8 mouse cellular contexts compared by ENCODE assay signal in genomic region chr17:88511095-88511551, GRCm38 (mm10). TPM values are rescaled to one million over a fixed set of nuclear protein-coding genes. Genes with fewer than 3 reads are reported as not detected.
DNase-seq lines count a peak whose midpoint lies in the region; ATAC-seq and TF ChIP-seq lines count a peak whose summit lies in the region.

No protein-coding gene starts in this region.

- peak; percentile 87 for TF ChIP-seq EP300 in stomach, postnatal 0 days (optimal IDR thresholded peaks at IDR 0.05)

- H3K4me2 ChIP-seq in embryonic facial prominence, embryonic 13.5 days, result peak overlapping the region; percentile 22; the same call in 1 of the 2 replicates
- 0 out of 2 replicates have a peak overlapping the region, but pooled peaks have one; percentile 8 for H3K4me2 ChIP-seq in heart, embryonic 15.5 days
- no peak overlapping the region for H3K4me2 ChIP-seq in liver, embryonic 15.5 days
- peak overlapping the region; percentile 41 for H3K4me2 ChIP-seq in neural tube, embryonic 12.5 days (replicated peaks)
- no peak overlapping the region for H3K4me2 ChIP-seq in stomach, postnatal 0 days (replicated peaks; ENCODE audit: low read depth)

- no peak overlapping the region for H3K9ac ChIP-seq in embryonic facial prominence, embryonic 13.5 days
- no peak overlapping the region for H3K9ac ChIP-seq in heart, embryonic 15.5 days
- H3K9ac ChIP-seq in liver, embryonic 15.5 days, result no peak overlapping the region
- peak overlapping the region; percentile 26; the same call in 1 of the 2 replicates for H3K9ac ChIP-seq in neural tube, embryonic 12.5 days
- peak overlapping the region; percentile 23; the same call in 1 of the 2 replicates for H3K9ac ChIP-seq in stomach, postnatal 0 days (ENCODE audit: low read length)

- no peak overlapping the region for H3K4me3 ChIP-seq in embryonic facial prominence, embryonic 13.5 days
- no peak overlapping the region for H3K4me3 ChIP-seq in heart, embryonic 15.5 days
- no peak overlapping the region for H3K4me3 ChIP-seq in liver, embryonic 15.5 days (replicated peaks)
- no peak overlapping the region for H3K4me3 ChIP-seq in neural tube, embryonic 12.5 days
- no peak overlapping the region for H3K4me3 ChIP-seq in stomach, postnatal 0 days (ENCODE audit: low read depth, low read length)

- WGBS in embryonic facial prominence, embryonic 13.5 days, result 6% methylated on average over 10 of the region's 10 CpGs
- WGBS in heart, embryonic 15.5 days, result 22% methylated on average over 10 of the region's 10 CpGs
- WGBS in liver, embryonic 15.5 days (ENCODE audit: insufficient replicate concordance), result 19% methylated on average over 10 of the region's 10 CpGs
- WGBS in neural tube, embryonic 12.5 days, result 10% methylated on average over 10 of the region's 10 CpGs
- 26% methylated on average over 10 of the region's 10 CpGs for WGBS in stomach, postnatal 0 days

- no peaks in the 10 kb centered on the region for H3K9me3 ChIP-seq in embryonic facial prominence, embryonic 13.5 days
- H3K9me3 ChIP-seq in heart, embryonic 15.5 days (replicated peaks), result no peaks in the 10 kb centered on the region
- H3K9me3 ChIP-seq in liver, embryonic 15.5 days (replicated peaks), result no peaks in the 10 kb centered on the region
- H3K9me3 ChIP-seq in neural tube, embryonic 12.5 days, result no peaks in the 10 kb centered on the region
- no peaks in the 10 kb centered on the region for H3K9me3 ChIP-seq in stomach, postnatal 0 days (ENCODE audit: control insufficient read depth, low read length)

- TF ChIP-seq CTCF in stomach, postnatal 0 days (IDR thresholded peaks at IDR 0.05; ENCODE audit: low read depth), result peak; percentile 91

- H3K27me3 ChIP-seq in embryonic facial prominence, embryonic 13.5 days, result no peaks in the 10 kb centered on the region
- H3K27me3 ChIP-seq in heart, embryonic 15.5 days, result no peaks in the 10 kb centered on the region
- H3K27me3 ChIP-seq in liver, embryonic 15.5 days, result no peaks in the 10 kb centered on the region
- H3K27me3 ChIP-seq in neural tube, embryonic 12.5 days (replicated peaks), result no peaks in the 10 kb centered on the region
- no peaks in the 10 kb centered on the region for H3K27me3 ChIP-seq in stomach, postnatal 0 days (ENCODE audit: control insufficient read depth, insufficient read depth, low read length)

- no peak overlapping the region for H3K27ac ChIP-seq in embryonic facial prominence, embryonic 13.5 days
- H3K27ac ChIP-seq in heart, embryonic 15.5 days, result no peak overlapping the region
- H3K27ac ChIP-seq in liver, embryonic 15.5 days (replicated peaks), result no peak overlapping the region
- H3K27ac ChIP-seq in neural tube, embryonic 12.5 days, result no peak overlapping the region
- H3K27ac ChIP-seq in stomach, postnatal 0 days (replicated peaks), result peak overlapping the region; percentile 84

- H3K36me3 ChIP-seq in embryonic facial prominence, embryonic 13.5 days, result no peaks in the 10 kb centered on the region
- H3K36me3 ChIP-seq in heart, embryonic 15.5 days, result no peaks in the 10 kb centered on the region
- no peaks in the 10 kb centered on the region for H3K36me3 ChIP-seq in liver, embryonic 15.5 days (replicated peaks)
- no peaks in the 10 kb centered on the region for H3K36me3 ChIP-seq in neural tube, embryonic 12.5 days
- no peaks in the 10 kb centered on the region for H3K36me3 ChIP-seq in stomach, postnatal 0 days (ENCODE audit: control insufficient read depth, insufficient read depth, low read length)

- peak; percentile 89 for DNase-seq in CD4-positive, CD25-positive, alpha-beta regulatory T cell, adult 2 months (ENCODE audit: low read depth, low spot score)
- DNase-seq in adrenal gland, postnatal 25 days, result peak; percentile 88
- DNase-seq in kidney, postnatal 14 days, result peak; percentile 82
- DNase-seq in stomach, postnatal 0 days (ENCODE audit: low spot score), result peak; percentile 90

- ATAC-seq in embryonic facial prominence, embryonic 13.5 days (ENCODE audit: insufficient number of reproducible peaks, insufficient read depth, low FRiP score, low TSS enrichment, low read depth), result peak; percentile 77; the same call in 1 of the 2 replicates
- ATAC-seq in heart, embryonic 15.5 days (replicated peaks; ENCODE audit: insufficient number of reproducible peaks, insufficient read depth, low FRiP score, low read depth), result no peak
- peak; percentile 32; the same call in 1 of the 2 replicates for ATAC-seq in liver, embryonic 15.5 days (ENCODE audit: insufficient read depth)
- ATAC-seq in neural tube, embryonic 12.5 days (ENCODE audit: low FRiP score, low read depth), result peak; percentile 83
- peak; percentile 89 for ATAC-seq in stomach, postnatal 0 days (ENCODE audit: low FRiP score, low TSS enrichment)

- H3K4me1 ChIP-seq in embryonic facial prominence, embryonic 13.5 days, result peaks cover 16% of the 10 kb centered on the region; the same call in 1 of the 2 replicates
- peaks cover 10% of the 10 kb centered on the region for H3K4me1 ChIP-seq in heart, embryonic 15.5 days (replicated peaks)
- H3K4me1 ChIP-seq in liver, embryonic 15.5 days (replicated peaks), result 0 out of 2 replicates have a peak, but pooled peaks cover 9% of the 10 kb centered on the region
- no peaks in the 10 kb centered on the region for H3K4me1 ChIP-seq in neural tube, embryonic 12.5 days
- H3K4me1 ChIP-seq in stomach, postnatal 0 days (replicated peaks; ENCODE audit: control insufficient read depth, insufficient read depth), result no peaks in the 10 kb centered on the region

RNA-seq across cellular contexts. Expression of gene Ppp1r21, which starts 18.8 kb away (rescaled TPM):
- 46.4 and 46.6 TPM in 2 replicates for total RNA-seq in adrenal gland, postnatal 25 days (2021)
- polyA plus RNA-seq in embryonic facial prominence, embryonic 13.5 days (2015; fragmentation: Nextera tagmentation; extraction: Ambion mirVana), result 19.6 and 26.8 TPM in 2 replicates
- 8.7 and 13.0 TPM in 2 replicates for polyA plus RNA-seq in heart, embryonic 15.5 days (2015; fragmentation: Nextera tagmentation; extraction: Ambion mirVana)
- polyA plus RNA-seq in liver, embryonic 15.5 days (2015; fragmentation: Nextera tagmentation; extraction: Ambion mirVana), result 9.6 and 9.7 TPM in 2 replicates
- 32.4 and 33.3 TPM in 2 replicates for polyA plus RNA-seq in neural tube, embryonic 12.5 days (2016; fragmentation: Nextera tagmentation; extraction: Ambion mirVana)
- polyA plus RNA-seq in stomach, postnatal 0 days (2015; fragmentation: Nextera tagmentation; extraction: Ambion mirVana), result 10.4 and 11.1 TPM in 2 replicates

Comparison
In these comparisons a context has a peak if more than half of its experiments do, and no peak if none do; other contexts are left out.
1. H3K4me2 ChIP-seq: peak in embryonic facial prominence, embryonic 13.5 days (single experiment), heart, embryonic 15.5 days (single experiment) and neural tube, embryonic 12.5 days (single experiment); none in liver, embryonic 15.5 days (single experiment) and stomach, postnatal 0 days (single experiment).
2. H3K9ac ChIP-seq: peak in neural tube, embryonic 12.5 days (single experiment) and stomach, postnatal 0 days (single experiment); none in embryonic facial prominence, embryonic 13.5 days (single experiment), heart, embryonic 15.5 days (single experiment) and liver, embryonic 15.5 days (single experiment).
3. Peak in every context shown above with its lines, with median percentiles within 50 percentile points of each other: DNase-seq.